Mouse (Mus musculus) liver, adult 2 months (tissue): ENCODE data around the gene Il10. TPM values are rescaled to one million over a fixed set of nuclear protein-coding genes. Genes with fewer than 3 reads are reported as not detected.

ENCODE experiments used
- DNase-seq: peaks from one replicate; pipeline ENCODE4 v3.0.0-alpha.2; 2011; ENCODE audit warnings: low read depth, low spot score; ENCODE audit errors: extremely low read depth
- H3K27ac ChIP-seq: fragments of 200-500 bp; replicated peaks from 2 replicates; pipeline ENCODE4 v1.5.1; 2012; ENCODE audit warnings: low read depth, mild to moderate bottlenecking, control low read depth, inconsistent platforms, low read length; ENCODE audit not compliant: insufficient read depth
- H3K27me3 ChIP-seq: fragments of 200-500 bp; 2 replicates; pipeline ENCODE4 v1.6.1; 2012; ENCODE audit warnings: mild to moderate bottlenecking, moderate library complexity, low read length, inconsistent platforms; ENCODE audit not compliant: control insufficient read depth, insufficient read depth
- H3K36me3 ChIP-seq: fragments of 200-500 bp; 2 replicates; pipeline ENCODE4 v1.6.1; 2012; ENCODE audit warnings: low read length, inconsistent platforms; ENCODE audit not compliant: control insufficient read depth, insufficient read depth
- H3K4me1 ChIP-seq: fragments of 200-500 bp; 2 replicates; pipeline ENCODE4 v1.6.1; 2011; ENCODE audit warnings: low read length; ENCODE audit not compliant: control insufficient read depth, insufficient read depth
- H3K4me3 ChIP-seq: fragments of 200-500 bp; 2 replicates; pipeline ENCODE4 v1.5.1; 2011; ENCODE audit warnings: low read depth, mild to moderate bottlenecking, control low read depth, low read length, moderate library complexity; ENCODE audit not compliant: insufficient read depth
- H3K79me2 ChIP-seq: fragments of 200-500 bp; 2 replicates; pipeline ENCODE4 v1.6.1; 2012; ENCODE audit warnings: inconsistent platforms, mild to moderate bottlenecking, low read length, moderate library complexity; ENCODE audit not compliant: control insufficient read depth, insufficient read depth
- H3K9ac ChIP-seq: fragments of 200-500 bp; 2 replicates; pipeline ENCODE4 v1.6.1; 2012; ENCODE audit warnings: low read depth, mild to moderate bottlenecking, control low read depth, inconsistent platforms, low read length
- CTCF ChIP-seq: fragments of 200-500 bp; IDR thresholded peaks from 2 replicates; pipeline ENCODE4 v1.5.1; 2011; ENCODE audit warnings: low read depth, low read length, control low read depth
- POLR2A ChIP-seq: fragments of 200-500 bp; IDR thresholded peaks from 2 replicates; pipeline ENCODE4 v1.6.1; 2011; ENCODE audit warnings: low read length, control low read depth; ENCODE audit not compliant: insufficient read depth; ENCODE audit errors: extremely low read depth
- WGBS: fragments of 180-500 bp; shearing (Covaris S2); methylation state at CpG from one replicate; pipeline ENCODE4 v1.1.7; 2018; 5-methylcytosine and 5-hydroxymethylcytosine counted together
- polyA plus RNA-seq: library from polyadenylated mRNA; depleted of rRNA; stranded (reverse); fragments of >200 nt; gene quantifications from 2 replicates; pipeline ENCODE4 v1.2.3, GENCODE M21; 2012
- total RNA-seq: library from RNA; depleted of rRNA; stranded (reverse); fragments of >200 nt; gene quantifications from 2 replicates; pipeline ENCODE4 v1.2.3, GENCODE M21; 2014

Il10 gene
- total and polyA plus RNA-seq, 2 experiments = 0.28 TPM; not detected in 1

- H3K27me3 ChIP-seq = no peaks in the 10 kb centered on the region
- H3K4me1 ChIP-seq = no peaks in the 10 kb centered on the region
- no peak overlapping the region for H3K4me3 ChIP-seq
- H3K27ac ChIP-seq = no peak overlapping the region
- no peak overlapping the region for H3K9ac ChIP-seq
- no peak for TF ChIP-seq CTCF
- TF ChIP-seq POLR2A = no peak
- no peaks in the 10 kb centered on the region for H3K79me2 ChIP-seq
- WGBS = 86% methylated on average over 4 of the region's 4 CpGs
- DNase-seq = no peak
- no peaks in the 10 kb centered on the region for H3K36me3 ChIP-seq
Observed at GRCm38 (mm10) chr1:130999708-131000107, 19.9 kb upstream of the Il10 start.

GRCm38 (mm10) chr1:131000296-131000695 is 19.3 kb upstream of the Il10 start:
- Histone ChIP-seq H3K36me3 (no peaks in the 10 kb centered on the region), H3K27ac (no peak overlapping the region), H3K9ac (no peak overlapping the region), H3K79me2 (no peaks in the 10 kb centered on the region), H3K27me3 (no peaks in the 10 kb centered on the region), H3K4me3 (no peak overlapping the region), H3K4me1 (no peaks in the 10 kb centered on the region)
- TF ChIP-seq CTCF = no peak
- TF ChIP-seq POLR2A = no peak
- 84% methylated on average over 3 of the region's 3 CpGs for WGBS
- no peak for DNase-seq

- 95% methylated on average over 2 of the region's 2 CpGs for WGBS
- TF ChIP-seq CTCF (no peak), POLR2A (no peak)
- Histone ChIP-seq H3K4me1 (no peaks in the 10 kb centered on the region), H3K79me2 (no peaks in the 10 kb centered on the region), H3K36me3 (no peaks in the 10 kb centered on the region), H3K9ac (no peak overlapping the region), H3K4me3 (no peak overlapping the region), H3K27me3 (no peaks in the 10 kb centered on the region), H3K27ac (no peak overlapping the region)
- DNase-seq = no peak
Observed at GRCm38 (mm10) chr1:131002561-131002960, 17.1 kb upstream of the Il10 start.

GRCm38 (mm10) chr1:131003037-131003922 is 16.4 kb upstream of the Il10 start:
- H3K27me3 ChIP-seq = no peaks in the 10 kb centered on the region
- TF ChIP-seq CTCF (no peak), POLR2A (no peak)
- no peaks in the 10 kb centered on the region for H3K4me1 ChIP-seq
- no peaks in the 10 kb centered on the region for H3K36me3 ChIP-seq
- WGBS = 64% methylated on average over 17 of the region's 17 CpGs
- H3K79me2 ChIP-seq = no peaks in the 10 kb centered on the region
- no peak overlapping the region for H3K9ac ChIP-seq
- H3K27ac ChIP-seq = no peak overlapping the region
- peak; percentile 21 for DNase-seq
- H3K4me3 ChIP-seq = no peak overlapping the region

GRCm38 (mm10) chr1:131006069-131006468 is 13.6 kb upstream of the Il10 start:
- Histone ChIP-seq H3K4me1 (no peaks in the 10 kb centered on the region), H3K9ac (no peak overlapping the region), H3K36me3 (no peaks in the 10 kb centered on the region), H3K27me3 (no peaks in the 10 kb centered on the region), H3K4me3 (no peak overlapping the region), H3K27ac (no peak overlapping the region), H3K79me2 (no peaks in the 10 kb centered on the region)
- DNase-seq = no peak
- TF ChIP-seq CTCF (no peak), POLR2A (no peak)
- WGBS = 79% methylated on average over 1 of the region's 1 CpGs
